Mouse (Mus musculus) limb, embryonic 13.5 days (tissue): ENCODE data around the gene Fmnl1. TPM values are rescaled to one million over a fixed set of nuclear protein-coding genes. Genes with fewer than 3 reads are reported as not detected.
A peak's percentile ranks its signal among the peaks of the same experiment; 100 is the strongest.

Experiments
- ATAC-seq: fragments of 200-750 bp; cut with Nextera tagmentation; 2 replicates; pipeline ENCODE4 v1.8.0; 2017; ENCODE audit warnings: low read depth, moderate number of reproducible peaks, moderate TSS enrichment; ENCODE audit not compliant: low FRiP score
- H3K27ac ChIP-seq: fragments of 300-500 bp; sonication (generic); 2 replicates; pipeline ENCODE4 v1.5.1; 2015; ENCODE audit warnings: inconsistent platforms, mild to moderate bottlenecking, moderate library complexity
- H3K27me3 ChIP-seq: fragments of 300-500 bp; sonication (generic); 2 replicates; pipeline ENCODE4 v1.6.1; 2015; ENCODE audit warnings: mild to moderate bottlenecking, inconsistent platforms
- H3K36me3 ChIP-seq: fragments of 300-500 bp; sonication (generic); 2 replicates; pipeline ENCODE4 v1.6.1; 2015; ENCODE audit warnings: inconsistent platforms, mild to moderate bottlenecking, moderate library complexity
- H3K4me1 ChIP-seq: fragments of 300-500 bp; sonication (generic); 2 replicates; pipeline ENCODE4 v1.6.1; 2015; ENCODE audit warnings: inconsistent platforms
- H3K4me2 ChIP-seq: fragments of 300-500 bp; sonication (generic); replicated peaks from 2 replicates; pipeline ENCODE4 v1.6.1; 2015; ENCODE audit warnings: inconsistent platforms, mild to moderate bottlenecking, moderate library complexity
- H3K4me3 ChIP-seq: fragments of 300-500 bp; sonication (generic); 2 replicates; pipeline ENCODE4 v1.5.1; 2015; ENCODE audit warnings: moderate library complexity, mild to moderate bottlenecking, inconsistent platforms
- H3K9ac ChIP-seq: fragments of 300-500 bp; sonication (generic); 2 replicates; pipeline ENCODE4 v1.6.1; 2015; ENCODE audit warnings: mild to moderate bottlenecking, inconsistent platforms
- H3K9me3 ChIP-seq: fragments of 300-500 bp; sonication (generic); 2 replicates; pipeline ENCODE4 v1.6.1; 2016; ENCODE audit warnings: inconsistent platforms
- WGBS: fragments of 180-500 bp; shearing (Covaris S2); methylation state at CpG from one replicate; pipeline ENCODE4 v1.1.7; 2015; 5-methylcytosine and 5-hydroxymethylcytosine counted together
- polyA plus RNA-seq: library from polyadenylated mRNA; unstranded; fragments of >200 nt; fragmentation: Nextera tagmentation; extraction: Ambion mirVana; gene quantifications from 2 replicates; pipeline ENCODE4 v1.2.1, GENCODE M21; 2015

The Fmnl1 gene
- polyA plus RNA-seq: 1.1 and 1.2 TPM in 2 replicates

- Histone ChIP-seq H3K4me2 (peak within 1 kb of the TSS; percentile 97), H3K4me3 (peak within 1 kb of the TSS; percentile 61), H3K27me3 (peaks cover 68% of the 10 kb centered on the region), H3K27ac (no peak within 1 kb of the TSS), H3K36me3 (no peaks in the 10 kb centered on the region), H3K9ac (peak within 1 kb of the TSS; percentile 63), H3K4me1 (peaks cover 15% of the 10 kb centered on the region), H3K9me3 (no peaks in the 10 kb centered on the region)
- ATAC-seq: peak; percentile 7; the same call in 1 of the 2 replicates
- 2% methylated on average over 69 of the region's 84 CpGs for WGBS
Observed at GRCm38 (mm10) chr11:103170494-103171285, at the start of gene Fmnl1. Fmnl1 (plus strand) TSS chr11:103171107.

GRCm38 (mm10) chr11:103131701-103132575, 39.0 kb upstream of the Fmnl1 start, which contains the start of gene Hexim2:
Hexim2 (plus strand) TSS chr11:103132429.
- peak within 1 kb of the TSS; percentile 99 for H3K9ac ChIP-seq
- H3K36me3 ChIP-seq: peaks cover 5% of the 10 kb centered on the region; the same call in 1 of the 2 replicates
- H3K27me3 ChIP-seq: no peaks in the 10 kb centered on the region
- peak within 1 kb of the TSS; percentile 99 for H3K27ac ChIP-seq
- H3K4me2 ChIP-seq: peak within 1 kb of the TSS; percentile 82
- ATAC-seq: peak; percentile 25
- peak within 1 kb of the TSS; percentile 93 for H3K4me3 ChIP-seq
- no peaks in the 10 kb centered on the region for H3K9me3 ChIP-seq
- peaks cover 34% of the 10 kb centered on the region for H3K4me1 ChIP-seq
- WGBS: under 1% methylated on average over 39 of the region's 39 CpGs

- peaks cover 5% of the 10 kb centered on the region; the same call in 1 of the 2 replicates for H3K36me3 ChIP-seq
- peak overlapping the region; percentile 99 for H3K27ac ChIP-seq
- H3K4me1 ChIP-seq: peaks cover 34% of the 10 kb centered on the region
- under 1% methylated on average over 57 of the region's 58 CpGs for WGBS
- H3K4me3 ChIP-seq: peak overlapping the region; percentile 93
- H3K9ac ChIP-seq: peak overlapping the region; percentile 99
- no peaks in the 10 kb centered on the region for H3K9me3 ChIP-seq
- peak; percentile 94 for ATAC-seq
- H3K27me3 ChIP-seq: no peaks in the 10 kb centered on the region
- H3K4me2 ChIP-seq: peak overlapping the region; percentile 82
Observed at GRCm38 (mm10) chr11:103132576-103133455, 38.1 kb upstream of the Fmnl1 start.

GRCm38 (mm10) chr11:103133456-103134185, 37.3 kb upstream of the Fmnl1 start:
- ATAC-seq: no peak
- no peaks in the 10 kb centered on the region for H3K9me3 ChIP-seq
- 54% methylated on average over 6 of the region's 6 CpGs for WGBS
- H3K4me1 ChIP-seq: peaks cover 34% of the 10 kb centered on the region
- peak overlapping the region; percentile 74 for H3K27ac ChIP-seq
- peak overlapping the region; percentile 93 for H3K4me3 ChIP-seq
- peak overlapping the region; percentile 64 for H3K9ac ChIP-seq
- peaks cover 10% of the 10 kb centered on the region for H3K36me3 ChIP-seq
- peak overlapping the region; percentile 67 for H3K4me2 ChIP-seq
- no peaks in the 10 kb centered on the region for H3K27me3 ChIP-seq

- Histone ChIP-seq H3K9me3 (no peaks in the 10 kb centered on the region), H3K4me2 (peak overlapping the region; percentile 67), H3K27me3 (no peaks in the 10 kb centered on the region), H3K4me1 (peaks cover 34% of the 10 kb centered on the region), H3K9ac (no peak overlapping the region), H3K4me3 (no peak overlapping the region), H3K36me3 (peaks cover 15% of the 10 kb centered on the region), H3K27ac (peak overlapping the region; percentile 74; the same call in 1 of the 2 replicates)
- WGBS: 61% methylated on average over 3 of the region's 3 CpGs
- ATAC-seq: no peak
Observed at GRCm38 (mm10) chr11:103134221-103134620, 36.7 kb upstream of the Fmnl1 start.

GRCm38 (mm10) chr11:103136039-103136577, 34.8 kb upstream of the Fmnl1 start:
- Histone ChIP-seq H3K4me2 (no peak overlapping the region), H3K9me3 (no peaks in the 10 kb centered on the region), H3K4me3 (no peak overlapping the region), H3K9ac (no peak overlapping the region), H3K27ac (no peak overlapping the region), H3K36me3 (peaks cover 21% of the 10 kb centered on the region), H3K4me1 (peaks cover 31% of the 10 kb centered on the region), H3K27me3 (no peaks in the 10 kb centered on the region)
- no peak for ATAC-seq
- WGBS: 90% methylated on average over 8 of the region's 8 CpGs

GRCm38 (mm10) chr11:103139951-103140762, 30.8 kb upstream of the Fmnl1 start:
- no peak for ATAC-seq
- Histone ChIP-seq H3K4me3 (no peak overlapping the region), H3K9ac (peak overlapping the region; percentile 39; the same call in 1 of the 2 replicates), H3K27ac (peak overlapping the region; percentile 67), H3K36me3 (peaks cover 21% of the 10 kb centered on the region), H3K27me3 (no peaks in the 10 kb centered on the region), H3K4me1 (peaks cover 35% of the 10 kb centered on the region), H3K9me3 (no peaks in the 10 kb centered on the region), H3K4me2 (no peak overlapping the region)
- 83% methylated on average over 14 of the region's 14 CpGs for WGBS

- Histone ChIP-seq H3K4me1 (peaks cover 34% of the 10 kb centered on the region), H3K27ac (peak overlapping the region; percentile 67), H3K4me3 (no peak overlapping the region), H3K9ac (peak overlapping the region; percentile 39), H3K36me3 (peaks cover 21% of the 10 kb centered on the region), H3K27me3 (no peaks in the 10 kb centered on the region), H3K9me3 (no peaks in the 10 kb centered on the region), H3K4me2 (no peak overlapping the region)
- ATAC-seq: no peak
- WGBS: 57% methylated on average over 6 of the region's 6 CpGs
Observed at GRCm38 (mm10) chr11:103140763-103141100, 30.2 kb upstream of the Fmnl1 start.

GRCm38 (mm10) chr11:103141101-103141943, 29.6 kb upstream of the Fmnl1 start:
- peak overlapping the region; percentile 56; the same call in 1 of the 2 replicates for H3K4me2 ChIP-seq
- H3K4me3 ChIP-seq: no peak overlapping the region
- peak overlapping the region; percentile 83 for H3K27ac ChIP-seq
- no peaks in the 10 kb centered on the region for H3K27me3 ChIP-seq
- peaks cover 21% of the 10 kb centered on the region for H3K36me3 ChIP-seq
- peak overlapping the region; percentile 39 for H3K9ac ChIP-seq
- H3K4me1 ChIP-seq: peaks cover 34% of the 10 kb centered on the region
- ATAC-seq: no peak
- WGBS: 27% methylated on average over 9 of the region's 11 CpGs
- H3K9me3 ChIP-seq: no peaks in the 10 kb centered on the region
